ENCODE assay signal across 22 mouse cellular contexts in genomic region chr1:167422501-167423240, GRCm38 (mm10). TPM values are rescaled to one million over a fixed set of nuclear protein-coding genes. Genes with fewer than 3 reads are reported as not detected.
DNase-seq lines count a peak whose midpoint lies in the region; ATAC-seq and TF ChIP-seq lines count a peak whose summit lies in the region.
"Had no signal": no experiment of that assay in that cellular context is flagged by ENCODE, and none has a peak within 500 bp of the region (broad histone marks: within the 10 kb centered on the region; RNA-seq: fewer than 3 reads in every experiment).

No protein-coding gene starts in this region.

- 0 out of 2 replicates have a peak, but pooled peaks cover 4% of the 10 kb centered on the region for H3K27me3 ChIP-seq in heart, embryonic 12.5 days (replicated peaks)
- no peaks in the 10 kb centered on the region; the same call in 1 of the 2 replicates for H3K27me3 ChIP-seq in limb, embryonic 15.5 days
- H3K27me3 ChIP-seq: embryonic facial prominence, embryonic 12.5 days; forebrain, embryonic 13.5 days; midbrain, embryonic 13.5 days; neural tube, embryonic 13.5 days had no signal

- DNase-seq in heart, adult 18-20 months: peak; percentile 77 to 84
- peak; percentile 10 for DNase-seq in ovary, postnatal 36 days (ENCODE audit: low spot score)
- DNase-seq in ovary, adult 18-20 months (ENCODE audit: low spot score): no peak
- DNase-seq in heart, adult 8-10 months (ENCODE audit: low spot score): peak; percentile 64
- DNase-seq in cerebellum, postnatal 14 days: no peak
- DNase-seq in layer of hippocampus, adult 2 months (ENCODE audit: low spot score in 2 of 2): no peak
- DNase-seq: cerebellum, adult 2 months; thymus, postnatal 4 days had no signal

- 78% methylated on average over 11 of the region's 11 CpGs for WGBS in heart, embryonic 12.5 days
- WGBS in limb, embryonic 15.5 days: 65% methylated on average over 11 of the region's 11 CpGs

- peaks cover 7% of the 10 kb centered on the region for H3K4me1 ChIP-seq in heart, embryonic 12.5 days (replicated peaks)
- 0 out of 2 replicates have a peak, but pooled peaks cover 10% of the 10 kb centered on the region for H3K4me1 ChIP-seq in limb, embryonic 15.5 days
- H3K4me1 ChIP-seq: embryonic facial prominence, embryonic 12.5 days; forebrain, embryonic 13.5 days; midbrain, embryonic 13.5 days; neural tube, embryonic 13.5 days had no signal

- no peak overlapping the region for H3K4me3 ChIP-seq in heart, embryonic 12.5 days
- H3K4me3 ChIP-seq in limb, embryonic 15.5 days: no peak overlapping the region
- no peak overlapping the region for H3K4me3 ChIP-seq in layer of hippocampus, adult 2 months
- H3K4me3 ChIP-seq: embryonic facial prominence, embryonic 12.5 days; forebrain, embryonic 13.5 days; midbrain, embryonic 13.5 days; neural tube, embryonic 13.5 days had no signal

- no peak for ATAC-seq in heart, embryonic 12.5 days (ENCODE audit: insufficient number of reproducible peaks, low FRiP score)
- ATAC-seq in limb, embryonic 15.5 days (ENCODE audit: insufficient number of reproducible peaks, low FRiP score, low TSS enrichment, low read depth): no peak; the same call in 1 of the 2 replicates
- ATAC-seq: forebrain, embryonic 13.5 days; intestine, embryonic 16.5 days; lung, postnatal 0 days; midbrain, embryonic 13.5 days had no signal

- no peak overlapping the region for H3K27ac ChIP-seq in heart, embryonic 12.5 days (ENCODE audit: poor library complexity, severe bottlenecking)
- 0 out of 2 replicates have a peak overlapping the region, but pooled peaks have one; percentile 3 for H3K27ac ChIP-seq in limb, embryonic 15.5 days
- H3K27ac ChIP-seq in layer of hippocampus, adult 2 months: no peak overlapping the region
- H3K27ac ChIP-seq: embryonic facial prominence, embryonic 12.5 days; forebrain, embryonic 13.5 days; midbrain, embryonic 13.5 days; neural tube, embryonic 13.5 days had no signal

- H3K36me3 ChIP-seq in heart, embryonic 12.5 days: no peaks in the 10 kb centered on the region
- no peaks in the 10 kb centered on the region for H3K36me3 ChIP-seq in limb, embryonic 15.5 days
- H3K36me3 ChIP-seq: embryonic facial prominence, embryonic 12.5 days; midbrain, embryonic 13.5 days; neural tube, embryonic 13.5 days had no signal

- no peak overlapping the region for H3K4me2 ChIP-seq in heart, embryonic 12.5 days
- no peak overlapping the region for H3K4me2 ChIP-seq in limb, embryonic 15.5 days
- H3K4me2 ChIP-seq: embryonic facial prominence, embryonic 12.5 days; forebrain, embryonic 13.5 days; liver, embryonic 11.5 days; midbrain, embryonic 13.5 days; neural tube, embryonic 13.5 days had no signal

- no peaks in the 10 kb centered on the region for H3K9me3 ChIP-seq in heart, embryonic 12.5 days (replicated peaks)
- H3K9me3 ChIP-seq in limb, embryonic 15.5 days: no peaks in the 10 kb centered on the region
- H3K9me3 ChIP-seq: embryonic facial prominence, embryonic 12.5 days; forebrain, embryonic 13.5 days; midbrain, embryonic 13.5 days; neural tube, embryonic 13.5 days had no signal

- no peak for TF ChIP-seq CTCF in layer of hippocampus, adult 2 months (conservative IDR thresholded peaks at IDR 0.05)

- H3K9ac ChIP-seq in heart, embryonic 12.5 days: no peak overlapping the region
- no peak overlapping the region for H3K9ac ChIP-seq in limb, embryonic 15.5 days
- H3K9ac ChIP-seq: embryonic facial prominence, embryonic 12.5 days; forebrain, embryonic 13.5 days; midbrain, embryonic 13.5 days; neural tube, embryonic 13.5 days had no signal

RNA-seq across cellular contexts. Expression of gene Mgst3, which starts 29.0 kb away (rescaled TPM):
- total RNA-seq in heart, adult 18-20 months (2021): 100 to 1,000 TPM; 301 to 305 TPM
- 108 TPM in 2 replicates for polyA plus RNA-seq in heart, embryonic 12.5 days (2016; fragmentation: Nextera tagmentation; extraction: Ambion mirVana)
- total RNA-seq in heart, adult 8-10 months (2022): 100 to 1,000 TPM; 345 to 380 (median 359) TPM
- 61.9 and 62.2 TPM in 2 replicates for polyA plus RNA-seq in limb, embryonic 15.5 days (2015; fragmentation: Nextera tagmentation; extraction: Ambion mirVana)
- 10 to 100 TPM; 64.2 to 68.7 TPM for total RNA-seq in layer of hippocampus, adult 2 months (2021)

RNA-seq across cellular contexts. Expression of gene Lrrc52, which starts 43.9 kb away (rescaled TPM):
- total RNA-seq in heart, adult 18-20 months (2021): 1 to 10 TPM; 2.6 to 3.2 TPM
- polyA plus RNA-seq in heart, embryonic 12.5 days (2016; fragmentation: Nextera tagmentation; extraction: Ambion mirVana): not detected in 2 replicates
- total RNA-seq in heart, adult 8-10 months (2022): 1 to 10 TPM; 2.7 to 4.7 (median 3.1) TPM
- 0.22 TPM in 1 of 2 replicates, not detected in the other for polyA plus RNA-seq in limb, embryonic 15.5 days (2015; fragmentation: Nextera tagmentation; extraction: Ambion mirVana)
- not detected for total RNA-seq in layer of hippocampus, adult 2 months (2021)
- total RNA-seq: granulocyte monocyte progenitor cell, adult 5-6 weeks; layer of hippocampus, postnatal 25 days; MEL had no signal
- polyA plus RNA-seq: C2C12; embryonic facial prominence, embryonic 12.5 days; forebrain, embryonic 13.5 days; neural tube, embryonic 13.5 days; stomach, embryonic 14.5 days had no signal

Comparison
In these comparisons a context has a peak if more than half of its experiments do, and no peak if none do; other contexts are left out.
1. DNase-seq: peak in heart, adult 18-20 months (2 of 2), ovary, postnatal 36 days (single experiment) and heart, adult 8-10 months (single experiment); none in ovary, adult 18-20 months (single experiment), cerebellum, postnatal 14 days (0 of 2) and layer of hippocampus, adult 2 months (0 of 2).
2. RNA of gene Mgst3, which starts 29.0 kb away (total RNA-seq): 345 to 380 TPM in heart, adult 8-10 months and 301 to 305 TPM in heart, adult 18-20 months; 64.2 to 68.7 TPM in layer of hippocampus, adult 2 months; every median in the first group is over 4 times any median in the second.